Mouse (Mus musculus) myocyte (in vitro differentiated cells): Measurements from ENCODE around the gene 1700020L24Rik.

Source experiments
- CEBPB ChIP-seq: IDR thresholded peaks from 2 replicates; pipeline ENCODE4 v1.6.1; 2011; ENCODE audit warnings: mild to moderate bottlenecking, moderate library complexity; ENCODE audit not compliant: poor library complexity, insufficient read depth, severe bottlenecking
- E2F4 ChIP-seq: IDR thresholded peaks from one replicate; pipeline ENCODE4 v1.6.1; 2011; ENCODE audit warnings: mild to moderate bottlenecking, control low read depth, moderate library complexity; ENCODE audit not compliant: insufficient read depth
- MAX ChIP-seq: IDR thresholded peaks from one replicate; pipeline ENCODE4 v1.6.1; 2011; ENCODE audit warnings: low read depth, mild to moderate bottlenecking, control low read depth
- MYOD1 ChIP-seq, 3 experiments: IDR thresholded peaks; one replicate each; pipeline ENCODE4 v1.6.1; 2011; ENCODE audit warnings: control low read depth in 2 of 3, low read depth in 2 of 3, mild to moderate bottlenecking in 2 of 3, moderate library complexity in 1 of 3; ENCODE audit not compliant: insufficient read length in 2 of 3, control insufficient read depth in 1 of 3
- POLR2A ChIP-seq: IDR thresholded peaks from one replicate; pipeline ENCODE4 v1.6.1; 2011; ENCODE audit warnings: low read depth, mild to moderate bottlenecking, control low read depth, moderate library complexity; ENCODE audit not compliant: insufficient read length
- POLR2AphosphoS2 ChIP-seq: IDR thresholded peaks from one replicate; pipeline ENCODE4 v1.6.1; 2011; ENCODE audit warnings: low read depth, control low read depth; ENCODE audit not compliant: insufficient read length
- SRF ChIP-seq: IDR thresholded peaks from one replicate; pipeline ENCODE4 v1.6.1; 2011; ENCODE audit warnings: low read depth; ENCODE audit not compliant: control insufficient read depth, insufficient read length
- TCF12 ChIP-seq: IDR thresholded peaks from one replicate; pipeline ENCODE4 v1.6.1; 2011; ENCODE audit warnings: mild to moderate bottlenecking, control low read depth; ENCODE audit not compliant: poor library complexity, insufficient read depth, severe bottlenecking
- USF1 ChIP-seq: IDR thresholded peaks from one replicate; pipeline ENCODE4 v1.6.1; 2011; ENCODE audit warnings: low read depth, mild to moderate bottlenecking, control low read depth, moderate library complexity

GRCm38 (mm10) chr11:83450550-83450949 lies 13.1 kb downstream of the 1700020L24Rik start:
- no peak for TF ChIP-seq MAX
- TF ChIP-seq POLR2A, result no peak
- no peak for TF ChIP-seq E2F4
- TF ChIP-seq USF1, result no peak
- no peak for TF ChIP-seq MYOD1 (IDR thresholded peaks at IDR 0.05; ENCODE audit: control insufficient read depth in 1 of 3, insufficient read length in 2 of 3, low read depth in 2 of 3)
- TF ChIP-seq TCF12, result no peak
- TF ChIP-seq POLR2AphosphoS2, result no peak
- no peak for TF ChIP-seq SRF
- no peak for TF ChIP-seq CEBPB
